Mouse (Mus musculus) brain, adult 2 months (tissue): ENCODE results near the gene Cep164.
A peak's percentile ranks its signal among the peaks of the same experiment; 100 is the strongest.
"Not testable (repeated sequence)": the region's sequence is repeated elsewhere in the genome, so short reads cannot be mapped to it uniquely, and the experiment has no call there.

ENCODE experiments used
- DNase-seq: peaks from one replicate; pipeline ENCODE4 v3.0.0; 2011; ENCODE audit warnings: low read depth, low spot score

Gene Cep164

DNA sequence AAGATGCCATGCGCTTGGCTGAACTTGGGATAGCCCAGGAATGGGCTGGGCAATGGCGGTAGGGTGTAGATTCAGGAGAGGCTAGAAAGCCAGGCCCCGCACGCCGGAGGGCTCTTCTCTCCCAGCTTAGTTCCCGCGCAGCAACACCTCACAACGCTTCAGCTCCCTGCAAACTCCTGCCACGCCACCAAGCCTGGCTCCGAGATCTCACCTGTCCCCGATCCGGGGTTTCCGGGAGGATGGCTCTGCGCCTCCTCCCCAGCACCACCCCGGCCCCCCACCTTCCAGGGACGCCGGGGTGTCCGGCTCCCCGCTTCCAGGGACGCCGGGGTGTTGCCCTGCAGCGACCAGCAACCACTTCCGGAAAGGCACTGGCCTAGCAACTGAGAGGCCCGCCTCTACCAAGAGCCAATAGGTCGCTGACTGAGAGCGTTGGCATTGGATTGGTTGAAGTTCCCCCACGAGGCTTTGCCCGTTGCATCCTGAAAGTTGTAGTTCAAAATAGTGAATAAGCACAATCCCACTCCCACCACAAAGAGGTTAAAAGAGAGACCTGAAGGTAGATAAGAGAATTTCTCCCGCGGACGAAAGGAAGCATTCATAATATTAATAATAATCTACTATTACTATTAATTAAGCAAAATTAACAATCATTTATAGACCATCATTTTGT, at the start of gene Cep164:
Cep164 (minus strand) TSS at position 401 of the 673 bp plus-strand sequence.
- peak; percentile 98 for DNase-seq

- peak; percentile 55 for DNase-seq
These were observed 49.4 kb upstream of the Cep164 start for GRCm38 (mm10) chr9:45877928-45878327.

GRCm38 (mm10) chr9:45870265-45870664, 41.8 kb upstream of the Cep164 start:
- DNase-seq, result no peak

DNA sequence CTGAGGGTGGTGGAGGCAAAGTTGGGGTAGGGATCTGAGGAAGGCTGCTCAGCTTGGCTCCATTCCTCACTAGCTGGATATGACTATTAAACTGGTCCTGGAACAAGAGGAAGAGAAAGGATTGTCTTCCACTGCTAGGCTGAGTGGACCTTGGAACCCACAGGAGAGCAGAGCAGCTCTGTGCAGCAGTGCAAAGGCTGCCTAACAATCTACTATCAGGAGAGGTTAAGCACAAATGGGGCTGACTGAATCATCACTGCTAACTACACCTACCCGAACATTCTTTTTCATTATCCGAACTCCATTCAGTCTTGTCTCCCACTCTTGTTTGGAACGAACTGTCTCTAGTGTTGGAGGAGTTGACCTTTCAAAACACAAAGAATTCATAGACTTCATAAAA, 40.7 kb upstream of the Cep164 start:
- DNase-seq, result no peak

GRCm38 (mm10) chr9:45861813-45862212, 33.3 kb upstream of the Cep164 start:
- DNase-seq, result peak; percentile 56

DNA sequence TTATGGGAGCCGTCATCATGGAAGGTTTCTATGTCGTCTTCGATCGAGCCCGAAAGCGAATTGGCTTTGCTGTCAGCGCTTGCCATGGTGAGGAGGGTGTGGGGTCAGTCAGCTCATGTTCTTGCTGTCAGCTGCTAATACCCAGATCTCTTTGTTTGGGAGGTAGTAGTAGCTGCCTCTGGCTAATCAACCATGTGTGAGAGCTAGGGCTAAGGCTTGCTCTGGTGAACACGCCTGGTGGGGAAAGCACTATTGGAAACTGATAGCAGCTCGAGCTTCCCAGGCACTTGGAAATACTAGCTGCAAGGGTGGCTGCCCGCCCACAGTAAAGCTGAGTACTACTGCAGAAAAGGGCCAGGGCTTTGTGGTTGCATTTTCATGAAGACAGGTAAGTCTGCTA, 30.9 kb upstream of the Cep164 start:
- DNase-seq, result no peak

DNA sequence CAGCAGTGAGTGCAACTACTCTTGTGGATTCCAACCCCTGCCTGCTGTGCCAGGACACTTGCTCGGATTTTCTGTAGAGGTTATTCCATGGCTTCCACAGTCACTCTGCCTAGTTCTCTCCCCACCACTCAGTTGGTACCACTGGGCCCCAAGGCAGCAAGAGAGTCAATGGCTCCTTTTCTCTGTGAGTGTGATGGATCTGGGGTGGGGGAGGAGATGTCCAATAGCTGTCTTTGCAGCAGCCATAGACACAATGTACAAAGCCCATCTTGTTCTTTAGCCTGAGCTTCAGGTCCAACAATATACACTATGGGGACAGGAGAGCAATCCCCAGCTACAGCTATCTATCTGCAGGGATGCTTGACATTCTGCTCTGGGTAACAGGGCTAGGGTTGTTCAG, 25.6 kb upstream of the Cep164 start:
- peak; percentile 67 for DNase-seq

GRCm38 (mm10) chr9:45853695-45854094, 25.2 kb upstream of the Cep164 start:
- no peak for DNase-seq

- no peak for DNase-seq
These were observed 23.3 kb upstream of the Cep164 start for GRCm38 (mm10) chr9:45851776-45852175.

DNA sequence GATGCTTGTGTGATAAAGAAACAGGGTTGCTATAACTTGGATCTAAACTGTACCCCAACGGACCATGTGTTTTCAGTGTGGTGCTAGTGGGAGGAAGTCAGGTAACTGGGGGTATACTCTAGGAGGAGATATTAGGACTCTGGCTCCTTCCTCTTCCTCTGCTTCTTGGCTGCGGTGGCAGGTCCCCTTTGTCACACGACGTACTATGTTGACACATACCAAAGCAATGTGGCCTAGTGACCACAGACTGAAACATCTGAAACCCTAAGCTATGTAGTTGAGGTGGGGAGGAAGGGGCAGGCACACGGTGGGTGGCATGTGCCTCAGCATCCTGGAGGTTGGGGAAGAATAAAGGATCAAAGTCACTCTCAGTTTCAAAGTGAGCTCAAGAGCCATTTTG, 22.8 kb upstream of the Cep164 start:
- DNase-seq, result no peak

DNA sequence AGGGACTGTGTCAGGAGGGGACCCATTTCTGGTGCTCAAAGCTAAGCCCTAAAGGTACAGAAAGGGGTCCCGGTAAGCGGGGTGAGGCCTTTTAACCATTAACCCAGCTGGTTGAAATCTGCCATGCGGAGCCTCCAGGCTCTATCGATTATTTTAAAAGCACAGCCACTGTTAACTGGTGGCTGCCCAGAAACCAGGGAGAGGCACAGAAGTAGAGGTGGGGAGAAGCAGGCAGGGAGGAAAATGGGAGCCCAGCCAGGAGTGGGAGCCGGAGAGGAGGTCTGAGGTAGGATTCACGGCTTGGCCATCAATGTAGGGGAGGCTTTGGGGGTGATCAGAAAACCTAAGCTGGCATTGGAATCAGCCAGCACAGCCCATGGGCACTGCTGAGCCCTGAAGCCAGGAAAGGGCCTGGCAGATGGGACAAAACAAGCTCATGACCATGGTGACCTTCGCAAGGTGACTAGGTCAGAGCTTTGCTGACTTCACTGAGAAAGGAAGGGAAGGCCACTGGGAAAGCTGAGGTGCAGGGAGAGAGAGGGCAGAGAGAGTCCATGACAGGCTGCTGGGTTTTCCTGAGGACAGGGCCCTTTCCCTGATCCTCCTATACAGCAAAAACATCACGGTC, 22.2 kb upstream of the Cep164 start:
- no peak for DNase-seq

DNA sequence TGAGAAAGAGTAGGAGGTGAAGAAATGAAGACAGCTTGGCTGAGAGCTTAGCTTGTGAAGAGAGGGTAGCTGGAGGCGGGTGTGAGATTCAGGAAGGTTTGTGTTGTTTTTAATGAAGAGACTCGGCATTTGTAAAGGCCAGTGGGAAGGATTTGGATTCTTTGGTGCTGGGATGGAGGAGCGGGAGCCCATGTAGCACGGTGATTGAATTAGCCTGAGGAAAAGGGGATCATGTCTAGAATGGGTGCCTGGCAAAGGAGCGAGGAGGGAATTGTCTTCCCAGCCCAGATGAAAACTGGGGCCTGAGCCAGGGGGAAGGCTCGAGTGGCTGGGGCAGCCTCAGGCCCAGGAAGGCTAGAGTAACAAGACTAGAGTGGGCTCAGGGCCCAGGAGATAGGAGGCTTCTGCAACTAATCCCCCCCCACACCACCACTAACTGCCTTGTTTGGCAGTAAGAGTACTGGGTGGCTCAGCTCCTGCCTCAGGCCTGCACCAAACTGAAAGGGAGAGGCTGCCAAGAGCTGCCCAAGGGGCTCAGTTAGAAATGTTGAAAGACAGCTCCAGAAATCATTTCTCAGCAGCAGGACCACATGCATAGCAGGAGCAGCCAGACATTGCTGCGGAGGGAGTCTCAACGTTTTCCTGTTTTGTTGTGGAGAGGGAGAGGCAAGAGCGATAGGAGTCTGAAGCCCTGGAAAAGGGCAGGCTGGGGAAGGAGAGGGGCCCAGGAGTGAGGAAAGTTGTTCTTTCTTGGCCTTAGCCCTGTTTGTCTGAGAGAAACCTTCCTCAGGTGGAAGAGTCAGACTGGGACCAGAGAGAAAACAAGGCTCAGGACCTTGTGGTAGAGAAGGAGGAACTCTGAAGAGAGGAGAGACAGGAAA, 21.3 kb upstream of the Cep164 start:
- DNase-seq, result peak; percentile 92

- DNase-seq, result no peak
These were observed 18.5 kb upstream of the Cep164 start for GRCm38 (mm10) chr9:45846891-45847460.

- not testable (repeated sequence) for DNase-seq
These were observed 17.7 kb upstream of the Cep164 start for GRCm38 (mm10) chr9:45846176-45846575.

- DNase-seq, result peak; percentile 84
These were observed 17.1 kb upstream of the Cep164 start for GRCm38 (mm10) chr9:45845541-45845940.

DNA sequence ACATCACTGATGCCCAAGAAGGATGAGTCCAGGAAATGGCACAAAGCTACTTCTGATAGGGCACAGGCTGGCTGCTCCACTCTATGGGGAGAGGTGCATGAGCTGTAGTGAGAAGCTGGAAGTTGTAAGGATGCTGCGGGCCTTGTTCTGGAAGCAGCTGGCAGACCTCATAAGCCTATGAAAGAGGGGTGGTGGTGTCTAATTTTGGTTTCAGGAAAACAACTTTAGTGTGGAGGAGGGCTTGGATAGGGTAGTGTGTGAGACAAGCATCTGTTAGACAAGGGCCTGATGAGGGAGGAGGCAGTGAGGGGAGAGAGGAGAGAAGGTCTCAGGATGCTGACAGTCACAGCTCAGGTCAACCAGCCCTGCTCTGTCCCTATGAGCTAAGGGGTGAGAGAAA, 15.3 kb upstream of the Cep164 start:
- DNase-seq, result peak; percentile 80

- no peak for DNase-seq
These were observed 14.5 kb upstream of the Cep164 start for GRCm38 (mm10) chr9:45843007-45843406.

DNA sequence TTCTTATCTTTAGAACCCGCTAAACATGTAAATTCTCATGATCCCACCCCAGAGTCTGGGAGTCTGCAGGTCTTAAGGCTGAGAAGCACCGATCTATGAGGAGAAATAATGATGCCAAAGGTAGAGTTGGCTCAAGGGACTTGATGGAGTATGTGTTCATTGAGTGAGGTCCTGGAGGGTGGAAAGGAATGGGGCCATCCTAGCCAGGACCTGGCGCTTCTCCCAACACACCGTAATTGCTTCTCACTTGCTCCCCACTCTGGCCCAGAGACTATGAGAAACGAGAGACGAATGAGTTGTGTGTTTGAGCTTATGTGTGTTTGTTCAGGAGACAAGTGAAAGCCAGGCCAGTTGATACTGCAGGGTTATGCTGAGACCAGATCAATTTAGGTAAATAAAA, 13.0 kb upstream of the Cep164 start:
- DNase-seq, result no peak

DNA sequence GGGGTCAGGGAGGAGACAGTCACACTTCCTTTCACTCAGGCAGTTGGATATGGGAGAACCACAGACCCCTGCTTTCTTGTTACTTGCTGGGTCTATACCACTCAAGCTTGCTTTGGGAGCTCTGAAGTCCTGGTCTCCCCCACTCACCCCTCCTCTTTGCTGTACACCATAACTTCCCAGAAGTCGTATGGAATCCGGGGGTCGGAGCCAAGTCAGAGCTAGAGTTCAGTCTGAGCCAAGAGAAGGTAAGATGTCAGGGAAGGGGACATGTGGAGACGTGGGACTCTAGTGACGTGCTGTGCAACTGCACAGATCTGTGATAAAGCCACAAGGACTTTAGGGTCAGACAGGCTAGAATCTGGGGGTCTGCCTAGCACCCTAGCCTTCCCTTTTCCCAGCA, 11.8 kb upstream of the Cep164 start:
- no peak for DNase-seq

- DNase-seq, result no peak
These were observed 11.4 kb upstream of the Cep164 start for GRCm38 (mm10) chr9:45839982-45840300.

- no peak for DNase-seq
These were observed 10.9 kb upstream of the Cep164 start for GRCm38 (mm10) chr9:45839139-45839981.
